Mouse (Mus musculus) heart, adult 18-20 months (tissue): Measurements from ENCODE around the gene Uck2. TPM values are rescaled to one million over a fixed set of nuclear protein-coding genes. Genes with fewer than 3 reads are reported as not detected.

ENCODE experiments used
- DNase-seq, 2 experiments: peaks; one replicate each; pipeline ENCODE4 v3.0.0; 2021 to 2022; ENCODE audit warnings: mixed read lengths in 1 of 2
- long read RNA-seq, 2 experiments: library from polyadenylated mRNA; stranded (forward); transcript quantifications; one replicate each; pipeline ENCODE4 v2.0.0; 2021
- total RNA-seq, 2 experiments: library from RNA; stranded (reverse); gene quantifications; 2 replicates each; pipeline ENCODE4 v1.2.3; 2021

Gene Uck2
- total RNA-seq, result 10 to 100 TPM; 41.8 to 43.8 TPM
- long read RNA-seq, experiment 1, full-length matches to known transcripts, result 6 of 17 reads
- long read RNA-seq, experiment 1, partial matches to known transcripts, result 1 of 17 reads
- long read RNA-seq, experiment 1, other reads (novel, unspliced or antisense), result 10 of 17 reads
- long read RNA-seq, experiment 2, full-length matches to known transcripts, result 5 of 8 reads
- long read RNA-seq, experiment 2, partial matches to known transcripts, result 0 of 8 reads
- long read RNA-seq, experiment 2, other reads (novel, unspliced or antisense), result 3 of 8 reads

- DNase-seq, result no peak
Observed at GRCm38 (mm10) chr1:167285320-167285355, at the start of gene Uck2. Gene Uck2 (minus strand): TSS chr1:167285320.

- peak in 1 of 2 experiments; percentile 41 for DNase-seq
Observed at GRCm38 (mm10) chr1:167331106-167331505, 46.0 kb upstream of the Uck2 start.

- no peak for DNase-seq
Observed at GRCm38 (mm10) chr1:167328776-167329175, 43.7 kb upstream of the Uck2 start.

GRCm38 (mm10) chr1:167321691-167322090, 36.6 kb upstream of the Uck2 start:
- DNase-seq, result no peak

GRCm38 (mm10) chr1:167313220-167313619, 28.1 kb upstream of the Uck2 start:
- no peak for DNase-seq

GRCm38 (mm10) chr1:167312367-167312766, 27.2 kb upstream of the Uck2 start:
- DNase-seq, result no peak

- DNase-seq, result peak; percentile 97 to 98
Observed at GRCm38 (mm10) chr1:167308261-167309054, 23.3 kb upstream of the Uck2 start, which contains the start of gene Tmco1. Gene Tmco1 (plus strand): TSS chr1:167308378.

GRCm38 (mm10) chr1:167307674-167308073, 22.6 kb upstream of the Uck2 start:
- DNase-seq, result no peak

- DNase-seq, result peak; percentile 45 to 59
Observed at GRCm38 (mm10) chr1:167306451-167307240, 21.5 kb upstream of the Uck2 start.

GRCm38 (mm10) chr1:167305501-167306137, 20.5 kb upstream of the Uck2 start:
- no peak for DNase-seq

GRCm38 (mm10) chr1:167300122-167300521, 15.0 kb upstream of the Uck2 start:
- DNase-seq, result no peak

GRCm38 (mm10) chr1:167295679-167296402, 10.7 kb upstream of the Uck2 start:
- DNase-seq, result no peak

GRCm38 (mm10) chr1:167292447-167292846, 7.3 kb upstream of the Uck2 start:
- peak; percentile 61 to 83 for DNase-seq

- no peak for DNase-seq
Observed at GRCm38 (mm10) chr1:167291610-167292009, 6.5 kb upstream of the Uck2 start.

- no peak for DNase-seq
Observed at GRCm38 (mm10) chr1:167290263-167290592, 5.1 kb upstream of the Uck2 start.

GRCm38 (mm10) chr1:167289567-167290262, 4.6 kb upstream of the Uck2 start:
- no peak for DNase-seq

- no peak for DNase-seq
Observed at GRCm38 (mm10) chr1:167288665-167289538, 3.8 kb upstream of the Uck2 start.

GRCm38 (mm10) chr1:167287156-167287555, 2.0 kb upstream of the Uck2 start:
- no peak for DNase-seq

GRCm38 (mm10) chr1:167285356-167285755, 236 bp upstream of the Uck2 start:
- no peak for DNase-seq

GRCm38 (mm10) chr1:167284837-167285319, 242 bp downstream of the Uck2 start:
- DNase-seq, result peak; percentile 83 to 88
